Mouse (Mus musculus) ES-E14 (cell line): Measurements from ENCODE around the gene Sesn2.

Experiments
- MAFK ChIP-seq: IDR thresholded peaks from 2 replicates; pipeline ENCODE4 v1.6.1; 2014; ENCODE audit warnings: mild to moderate bottlenecking, low read depth, low read length, inconsistent platforms; ENCODE audit not compliant: insufficient read depth
- ZC3H11A ChIP-seq: IDR thresholded peaks from 2 replicates; pipeline ENCODE4 v1.6.1; 2012; ENCODE audit warnings: low read depth, mild to moderate bottlenecking, inconsistent platforms, low read length, borderline replicate concordance

GRCm38 (mm10) chr4:132524808-132525207 lies 14.5 kb upstream of the Sesn2 start:
- TF ChIP-seq MAFK (no peak), ZC3H11A (no peak)
